Mouse (Mus musculus) T-helper 1 cell (primary cell): ENCODE data around the gene Fam120a.

Experiments used
- in situ Hi-C: fragments of 300-600 bp; cut with MboI, MseI; formaldehyde crosslinking; loops from one replicate; pipeline ENCODE4 v1.15.1; 2025; ENCODE audit warnings: high pct_unique_total_duplicates

The Fam120a gene

GRCm38 (mm10) chr13:48857246-48857932, 110.4 kb downstream of the Fam120a start:
- in situ Hi-C loops = no loop called here

- in situ Hi-C loops = no loop called here
Observed at GRCm38 (mm10) chr13:48853947-48854346, 113.9 kb downstream of the Fam120a start.

GRCm38 (mm10) chr13:48853475-48853874, 114.3 kb downstream of the Fam120a start:
- in situ Hi-C loops = no loop called here

- in situ Hi-C loops = no loop called here
Observed at GRCm38 (mm10) chr13:48852859-48853258, 115.0 kb downstream of the Fam120a start.

GRCm38 (mm10) chr13:48851719-48852118, 116.1 kb downstream of the Fam120a start:
- in situ Hi-C loops = no loop called here

DNA sequence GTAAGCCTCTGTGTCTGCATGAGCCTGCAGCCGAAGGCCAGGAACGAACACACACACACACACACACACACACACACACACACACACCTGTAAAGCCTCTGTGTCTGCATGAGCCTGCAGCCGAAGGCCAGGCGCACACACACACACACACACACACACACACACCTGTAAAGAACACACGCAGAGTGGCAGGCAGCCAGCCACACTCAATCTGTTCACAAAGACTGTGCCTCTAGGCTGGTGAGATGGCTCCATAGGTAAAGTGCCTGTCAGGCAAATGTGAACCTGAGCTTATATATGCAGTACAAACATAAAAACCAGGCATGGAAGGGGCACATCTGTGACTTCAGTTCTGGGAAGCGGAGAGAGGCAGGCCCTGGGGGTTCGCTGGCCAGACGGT, 117.0 kb downstream of the Fam120a start:
- in situ Hi-C loops = no loop called here

- in situ Hi-C loops = no loop called here
Observed at GRCm38 (mm10) chr13:48850326-48850725, 117.5 kb downstream of the Fam120a start.

- in situ Hi-C loops = no loop called here
Observed at GRCm38 (mm10) chr13:48849155-48849554, 118.7 kb downstream of the Fam120a start.

- in situ Hi-C loops = no loop called here
Observed at GRCm38 (mm10) chr13:48845308-48845707, 122.5 kb downstream of the Fam120a start.

- in situ Hi-C loops = no loop called here
Observed at GRCm38 (mm10) chr13:48843530-48843929, 124.3 kb downstream of the Fam120a start.

- in situ Hi-C loops = no loop called here
Observed at GRCm38 (mm10) chr13:48841905-48842592, 125.8 kb downstream of the Fam120a start.

GRCm38 (mm10) chr13:48838284-48838683, 129.5 kb downstream of the Fam120a start:
- in situ Hi-C loops = no loop called here

DNA sequence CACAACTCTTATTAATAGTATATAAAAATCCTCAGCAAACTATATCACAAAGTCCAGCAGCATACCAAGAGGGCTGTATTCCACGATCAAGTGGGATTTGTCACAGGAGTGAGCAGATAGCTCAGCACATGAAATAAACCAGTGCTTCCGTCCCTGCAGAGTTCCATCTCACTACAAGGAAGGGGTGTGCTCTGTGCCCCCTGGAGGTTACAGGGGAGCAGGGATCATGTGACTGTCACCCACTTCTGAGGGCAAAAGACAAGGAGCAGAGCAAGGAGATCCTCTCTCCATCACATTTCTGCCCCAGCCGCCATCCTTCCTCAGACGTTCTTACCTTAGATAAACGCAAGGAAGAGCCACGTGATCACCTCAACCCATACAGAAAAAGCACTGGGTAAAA, 130.3 kb downstream of the Fam120a start:
- in situ Hi-C loops = no loop called here

DNA sequence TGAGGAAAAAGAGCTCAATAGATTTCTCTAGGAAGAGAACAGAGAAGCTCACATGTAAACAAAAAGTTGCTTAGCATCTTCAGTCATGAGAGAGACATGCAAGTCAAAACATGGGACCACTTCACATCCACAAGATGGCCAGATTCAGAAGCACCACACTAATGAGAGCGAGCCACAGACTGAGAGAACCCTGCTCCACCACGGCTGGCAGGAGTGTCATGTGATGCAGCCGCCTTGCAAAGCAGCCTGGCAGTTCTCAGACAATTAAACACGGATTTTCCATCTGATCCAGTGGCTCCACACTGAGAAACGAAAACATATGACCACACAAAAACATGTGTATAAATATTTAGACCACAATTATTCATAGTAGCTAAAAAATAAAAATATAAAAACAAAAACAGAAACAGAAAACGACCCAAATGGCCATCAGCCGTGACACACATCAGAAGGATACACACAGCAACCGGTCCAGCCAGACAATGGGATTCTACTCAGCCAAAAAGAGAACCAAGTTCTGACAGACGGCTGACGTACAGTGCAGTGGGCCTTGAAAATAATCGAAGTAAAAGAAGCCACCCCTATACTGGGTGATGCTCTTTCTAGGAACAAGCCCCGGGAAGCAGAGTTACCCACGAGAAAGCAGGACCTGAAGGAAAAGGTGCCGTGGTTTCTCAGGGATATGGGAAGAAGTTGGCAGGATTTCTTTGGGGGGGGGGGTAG, 137.1 kb downstream of the Fam120a start:
- in situ Hi-C loops = no loop called here

DNA sequence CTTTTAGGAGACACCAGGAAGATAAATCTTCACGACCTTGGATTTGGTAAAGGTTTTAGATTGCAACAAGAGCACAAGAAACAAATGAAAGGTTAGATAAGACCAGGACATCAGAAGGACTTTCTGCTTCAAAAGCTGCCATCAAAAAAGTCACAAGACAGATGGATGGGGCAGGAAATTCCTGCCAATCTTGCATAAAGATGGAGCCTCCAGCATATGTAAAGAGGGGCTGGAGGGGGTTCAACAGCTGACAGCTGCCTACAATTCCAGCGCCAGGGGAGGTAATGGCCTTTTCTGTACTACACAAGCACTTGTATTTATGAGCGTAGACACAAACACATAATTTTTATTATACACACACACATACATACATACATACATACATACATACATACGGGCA, 138.0 kb downstream of the Fam120a start:
- in situ Hi-C loops = no loop called here
